Mouse (Mus musculus): ENCODE measurements around the gene Ugt1a8. TPM values are rescaled to one million over a fixed set of nuclear protein-coding genes. Genes with fewer than 3 reads are reported as not detected.

The Ugt1a8 gene
- polyA plus RNA-seq, 1 experiment from 2014 or later, result not detected

DNA sequence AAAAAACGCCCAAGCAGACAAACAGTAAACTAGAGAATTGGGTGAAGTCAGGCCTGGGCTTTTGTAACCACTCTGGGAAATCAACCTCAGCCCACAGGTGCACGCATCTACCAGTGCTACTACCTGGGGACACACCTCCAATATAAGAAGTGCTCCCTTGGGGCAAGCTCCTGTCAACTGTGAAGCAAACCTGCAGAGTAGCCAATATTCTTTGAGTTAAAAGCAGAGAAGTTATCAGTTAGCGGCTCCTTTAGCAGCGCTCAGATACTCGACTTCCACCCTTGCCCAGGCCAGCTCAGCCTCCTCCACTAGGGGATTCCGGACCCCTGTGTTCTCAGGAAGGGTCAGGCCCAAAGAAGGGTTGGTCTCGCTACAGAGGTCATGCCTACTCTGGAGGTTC lies 174.1 kb downstream of the Ugt1a8 start:
- no peak overlapping the region for H3K27ac ChIP-seq (replicated peaks)
- no peak overlapping the region for H3K9ac ChIP-seq (replicated peaks)
- H3K27me3 ChIP-seq, result no peaks in the 10 kb centered on the region
- H3K4me3 ChIP-seq, result no peak overlapping the region
- peaks cover 71% of the 10 kb centered on the region for H3K36me3 ChIP-seq
- no peaks in the 10 kb centered on the region for H3K4me1 ChIP-seq
- no peak for ATAC-seq (ENCODE audit: low FRiP score, low read depth)
- peaks cover 28% of the 10 kb centered on the region for H3K9me3 ChIP-seq
- 87% methylated on average over 7 of the region's 7 CpGs for WGBS
- no peak overlapping the region for H3K4me2 ChIP-seq (replicated peaks)

DNA sequence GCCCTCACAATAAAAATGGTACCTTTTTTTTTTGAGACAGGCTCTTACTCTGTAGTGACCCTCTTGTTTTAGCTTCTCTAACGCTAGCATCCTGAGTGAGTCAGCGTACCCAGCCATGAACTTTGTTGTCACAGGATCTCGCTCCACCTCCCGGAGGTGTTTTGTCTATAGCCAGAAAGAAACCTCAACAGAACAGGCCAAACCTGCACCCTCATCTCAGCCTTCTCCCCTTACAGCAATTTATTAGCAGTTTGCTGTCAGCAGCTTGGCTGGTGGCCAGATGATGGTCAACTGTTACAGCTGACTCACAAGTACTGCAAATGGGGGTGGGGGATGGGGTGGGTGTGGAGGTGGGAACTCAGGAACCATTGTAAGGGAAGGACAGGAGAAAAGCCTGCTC lies 174.6 kb downstream of the Ugt1a8 start:
- Histone ChIP-seq H3K27ac (replicated peaks) (no peak overlapping the region), H3K4me2 (replicated peaks) (no peak overlapping the region), H3K9ac (replicated peaks) (no peak overlapping the region), H3K36me3 (peaks cover 77% of the 10 kb centered on the region), H3K9me3 (peaks cover 23% of the 10 kb centered on the region), H3K4me3 (no peak overlapping the region), H3K4me1 (no peaks in the 10 kb centered on the region), H3K27me3 (no peaks in the 10 kb centered on the region)
- WGBS, result 87% methylated on average over 4 of the region's 4 CpGs
- no peak for ATAC-seq (ENCODE audit: low FRiP score, low read depth)

DNA sequence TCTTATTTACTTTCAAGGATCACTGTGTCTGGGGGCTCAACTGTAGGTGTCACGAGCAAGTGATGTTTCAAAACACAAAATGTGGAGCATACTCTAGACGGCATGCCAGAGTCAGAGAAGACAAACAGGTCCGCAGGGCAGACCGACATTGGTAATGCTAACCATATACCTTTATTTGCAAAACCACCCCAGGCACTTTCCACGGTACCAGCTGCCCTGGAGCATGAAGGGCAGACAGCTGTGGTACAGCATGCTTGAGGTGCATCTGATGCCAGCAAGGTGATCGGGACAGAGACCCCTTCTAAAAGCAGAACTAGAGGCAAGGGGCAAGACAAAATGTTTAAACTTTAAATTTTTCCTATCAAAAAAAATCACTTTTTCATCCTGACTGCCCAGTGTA lies 175.3 kb downstream of the Ugt1a8 start:
- no peaks in the 10 kb centered on the region for H3K27me3 ChIP-seq
- no peaks in the 10 kb centered on the region for H3K4me1 ChIP-seq
- ATAC-seq (ENCODE audit: low FRiP score, low read depth), result no peak
- no peak overlapping the region for H3K4me2 ChIP-seq (replicated peaks)
- no peak overlapping the region for H3K4me3 ChIP-seq
- no peak overlapping the region for H3K9ac ChIP-seq (replicated peaks)
- peaks cover 84% of the 10 kb centered on the region for H3K36me3 ChIP-seq
- 78% methylated on average over 6 of the region's 6 CpGs for WGBS
- H3K27ac ChIP-seq (replicated peaks), result no peak overlapping the region
- peaks cover 16% of the 10 kb centered on the region for H3K9me3 ChIP-seq

DNA sequence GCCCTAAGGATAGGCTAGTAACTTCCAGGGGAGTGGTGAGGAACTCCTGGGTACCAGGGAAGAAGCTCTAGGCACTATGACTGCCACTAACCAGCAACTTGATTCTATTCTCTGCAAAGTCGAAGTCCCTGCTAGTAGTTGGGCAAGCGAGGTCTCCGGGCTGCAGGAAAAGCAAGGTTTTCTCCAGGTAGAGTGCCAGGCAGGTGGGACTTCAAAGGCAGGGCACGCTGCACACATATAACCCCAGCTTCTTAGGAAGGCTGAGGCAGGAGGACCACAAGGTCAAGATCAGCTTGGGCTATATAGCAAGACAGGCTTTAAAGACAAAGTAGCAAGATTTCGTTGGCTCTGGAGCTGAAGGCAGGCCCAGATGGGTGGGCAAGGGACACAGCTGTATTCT lies 176.2 kb downstream of the Ugt1a8 start:
- H3K4me2 ChIP-seq (replicated peaks), result no peak overlapping the region
- 0 out of 2 replicates have a peak, but pooled peaks cover 10% of the 10 kb centered on the region for H3K9me3 ChIP-seq
- 91% methylated on average over 5 of the region's 5 CpGs for WGBS
- no peaks in the 10 kb centered on the region for H3K27me3 ChIP-seq
- H3K36me3 ChIP-seq, result peaks cover 92% of the 10 kb centered on the region
- no peak for ATAC-seq (ENCODE audit: low FRiP score, low read depth)
- H3K4me3 ChIP-seq, result no peak overlapping the region
- no peak overlapping the region for H3K27ac ChIP-seq (replicated peaks)
- no peaks in the 10 kb centered on the region for H3K4me1 ChIP-seq
- H3K9ac ChIP-seq (replicated peaks), result no peak overlapping the region

DNA sequence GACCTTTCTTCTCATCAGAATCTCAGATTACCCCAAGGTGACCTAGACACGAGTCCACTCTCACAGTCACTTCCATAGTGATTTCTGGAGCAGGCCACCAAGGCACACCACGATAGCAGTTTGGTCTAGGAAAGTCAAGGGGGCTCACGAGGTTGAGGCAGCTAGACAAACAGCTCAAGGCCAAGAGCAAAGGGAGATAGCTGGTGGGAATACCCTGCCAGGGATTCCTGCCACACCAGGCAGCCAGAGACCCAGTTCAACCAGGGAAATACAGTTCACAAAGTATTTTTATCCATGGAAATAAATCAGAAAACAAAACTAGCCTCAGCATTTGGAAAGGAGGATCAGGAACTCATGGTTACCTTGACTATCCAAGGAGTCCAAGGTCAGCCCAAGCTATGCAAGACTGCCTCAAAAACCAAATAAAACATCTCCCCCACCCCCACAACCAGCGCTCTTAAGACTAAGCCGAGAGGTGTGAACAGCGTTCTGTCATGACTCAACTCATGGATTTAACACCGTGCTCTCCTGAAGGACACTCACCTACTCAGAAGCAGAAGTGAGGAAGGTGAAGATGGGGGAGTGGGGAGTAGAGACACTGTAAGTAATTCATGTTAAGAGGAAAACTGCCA lies 176.7 kb downstream of the Ugt1a8 start:
- 0 out of 2 replicates have a peak, but pooled peaks cover 7% of the 10 kb centered on the region for H3K9me3 ChIP-seq
- no peaks in the 10 kb centered on the region for H3K4me1 ChIP-seq
- no peak overlapping the region for H3K4me2 ChIP-seq (replicated peaks)
- H3K27ac ChIP-seq (replicated peaks), result no peak overlapping the region
- WGBS, result 90% methylated on average over 7 of the region's 7 CpGs
- H3K27me3 ChIP-seq, result no peaks in the 10 kb centered on the region
- ATAC-seq (ENCODE audit: low FRiP score, low read depth), result no peak
- H3K4me3 ChIP-seq, result no peak overlapping the region
- peaks cover 98% of the 10 kb centered on the region for H3K36me3 ChIP-seq
- H3K9ac ChIP-seq (replicated peaks), result no peak overlapping the region

DNA sequence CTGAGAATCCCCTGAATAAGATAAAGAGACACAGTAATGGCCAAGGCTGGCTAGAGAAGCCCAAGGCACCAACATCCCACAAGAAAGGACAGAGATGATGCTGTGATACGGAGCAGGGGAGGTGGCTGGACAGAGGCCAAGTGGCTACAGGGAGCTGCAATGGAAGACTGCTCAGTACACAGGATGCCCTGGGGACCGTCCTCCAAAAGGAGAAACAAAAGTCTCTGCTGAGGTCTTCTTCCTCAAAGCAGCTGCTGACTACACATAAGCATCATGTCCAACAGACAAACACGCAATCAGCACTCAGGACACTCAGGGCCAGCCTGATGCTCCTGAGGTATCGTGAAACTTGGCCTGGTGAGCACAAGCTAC lies 177.2 kb downstream of the Ugt1a8 start:
- no peak overlapping the region for H3K27ac ChIP-seq (replicated peaks)
- peaks cover 98% of the 10 kb centered on the region for H3K36me3 ChIP-seq
- no peak overlapping the region for H3K4me3 ChIP-seq
- H3K9ac ChIP-seq (replicated peaks), result no peak overlapping the region
- 80% methylated on average over 4 of the region's 4 CpGs for WGBS
- 0 out of 2 replicates have a peak, but pooled peaks cover 3% of the 10 kb centered on the region for H3K9me3 ChIP-seq
- no peak for ATAC-seq (ENCODE audit: low FRiP score, low read depth)
- no peaks in the 10 kb centered on the region for H3K27me3 ChIP-seq
- H3K4me2 ChIP-seq (replicated peaks), result no peak overlapping the region
- no peaks in the 10 kb centered on the region for H3K4me1 ChIP-seq

DNA sequence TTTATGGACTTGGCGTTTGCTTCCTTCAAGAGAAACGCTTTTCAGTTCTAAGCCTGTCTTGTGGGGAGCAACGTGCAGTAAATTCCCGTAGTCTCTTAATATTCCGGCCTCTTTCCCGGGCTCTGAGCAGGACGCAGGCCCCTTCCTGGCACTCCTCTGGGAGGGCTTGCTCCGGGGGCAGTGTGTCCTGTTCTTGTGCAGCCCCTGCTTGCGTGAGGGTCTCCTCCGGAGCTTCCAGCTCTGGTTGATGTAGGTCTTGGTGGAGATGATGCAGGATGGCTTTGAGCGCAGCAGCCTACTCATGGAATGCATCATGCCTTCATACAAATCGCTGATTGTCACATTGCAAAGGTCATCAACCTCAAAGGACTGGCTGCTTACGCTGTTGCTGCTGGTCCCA lies 178.5 kb downstream of the Ugt1a8 start:
- peaks cover 88% of the 10 kb centered on the region for H3K36me3 ChIP-seq
- no peak for ATAC-seq (ENCODE audit: low FRiP score, low read depth)
- no peaks in the 10 kb centered on the region for H3K27me3 ChIP-seq
- no peak overlapping the region for H3K27ac ChIP-seq (replicated peaks)
- H3K4me3 ChIP-seq, result no peak overlapping the region
- WGBS, result 89% methylated on average over 13 of the region's 13 CpGs
- H3K9ac ChIP-seq (replicated peaks), result no peak overlapping the region
- no peaks in the 10 kb centered on the region for H3K4me1 ChIP-seq
- no peaks in the 10 kb centered on the region for H3K9me3 ChIP-seq
- H3K4me2 ChIP-seq (replicated peaks), result no peak overlapping the region

DNA sequence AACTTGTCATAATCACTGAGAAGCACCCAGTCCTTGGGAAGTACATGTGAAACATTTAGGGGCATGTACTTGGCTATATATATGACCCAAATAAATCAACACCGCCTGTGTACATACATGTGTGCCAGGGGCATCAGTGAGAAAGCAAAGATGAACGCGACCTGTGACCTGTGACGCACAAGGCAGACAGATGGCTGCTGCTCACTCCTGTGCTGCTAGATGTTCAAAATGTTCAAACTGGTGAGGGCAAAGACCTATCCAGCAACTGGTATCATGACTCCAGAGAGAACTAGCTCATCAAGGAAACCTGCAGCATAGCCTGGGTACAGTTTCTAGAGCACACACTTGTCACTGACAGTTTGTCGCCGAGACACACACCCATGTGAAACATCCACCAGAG lies 179.9 kb downstream of the Ugt1a8 start:
- 95% methylated on average over 6 of the region's 6 CpGs for WGBS
- H3K9me3 ChIP-seq, result no peaks in the 10 kb centered on the region
- H3K27ac ChIP-seq (replicated peaks), result no peak overlapping the region
- no peaks in the 10 kb centered on the region for H3K4me1 ChIP-seq
- H3K4me3 ChIP-seq, result no peak overlapping the region
- no peak for ATAC-seq (ENCODE audit: low FRiP score, low read depth)
- no peak overlapping the region for H3K4me2 ChIP-seq (replicated peaks)
- no peaks in the 10 kb centered on the region for H3K27me3 ChIP-seq
- peaks cover 89% of the 10 kb centered on the region for H3K36me3 ChIP-seq
- H3K9ac ChIP-seq (replicated peaks), result no peak overlapping the region

DNA sequence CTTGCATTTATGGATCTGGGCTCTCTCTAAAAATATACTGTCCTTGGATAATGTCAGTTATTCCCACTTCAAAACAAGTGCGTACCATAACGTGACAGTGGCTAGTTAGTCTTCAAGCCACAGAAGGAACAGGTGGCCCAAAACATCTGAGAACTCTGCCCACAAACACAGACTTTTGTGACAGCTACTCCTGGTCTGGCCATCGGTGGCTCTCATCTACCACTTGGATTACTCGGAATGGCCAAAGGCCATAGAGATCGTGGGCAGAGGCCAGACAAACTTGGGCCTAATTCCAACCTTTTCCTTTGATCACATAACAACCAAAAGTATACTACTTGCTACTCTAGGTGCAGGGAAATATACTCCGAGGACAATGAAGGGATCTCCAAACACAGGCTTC lies 180.5 kb downstream of the Ugt1a8 start:
- H3K4me3 ChIP-seq, result no peak overlapping the region
- no peak for ATAC-seq (ENCODE audit: low FRiP score, low read depth)
- H3K36me3 ChIP-seq, result peaks cover 89% of the 10 kb centered on the region
- no peaks in the 10 kb centered on the region for H3K27me3 ChIP-seq
- H3K27ac ChIP-seq (replicated peaks), result no peak overlapping the region
- no peak overlapping the region for H3K9ac ChIP-seq (replicated peaks)
- H3K9me3 ChIP-seq, result no peaks in the 10 kb centered on the region
- no peaks in the 10 kb centered on the region for H3K4me1 ChIP-seq
- WGBS, result 85% methylated on average over 6 of the region's 6 CpGs
- no peak overlapping the region for H3K4me2 ChIP-seq (replicated peaks)

Other genes with a start within 250 kb of the Ugt1a8 start
- gene Dgkd, start 234.5 kb upstream of the Ugt1a8 start, polyA plus RNA-seq (2016; fragmentation: Nextera tagmentation; extraction: Ambion mirVana), result 39.2 and 41.7 TPM in 2 replicates
- 35.5 and 36.8 TPM in 2 replicates for gene Usp40, start 79.3 kb upstream of the Ugt1a8 start, polyA plus RNA-seq (2016; fragmentation: Nextera tagmentation; extraction: Ambion mirVana)
- gene Ugt1a10, start 32.4 kb upstream of the Ugt1a8 start, polyA plus RNA-seq (2016; fragmentation: Nextera tagmentation; extraction: Ambion mirVana), result not detected in 2 replicates
- gene Ugt1a9, start 17.0 kb upstream of the Ugt1a8 start, polyA plus RNA-seq (2016; fragmentation: Nextera tagmentation; extraction: Ambion mirVana), result not detected in 2 replicates
- 0.90 and 1.2 TPM in 2 replicates for gene Ugt1a7c, start 7.2 kb downstream of the Ugt1a8 start, polyA plus RNA-seq (2016; fragmentation: Nextera tagmentation; extraction: Ambion mirVana)
- not detected in 2 replicates for gene Ugt1a6b, start 15.4 kb downstream of the Ugt1a8 start, polyA plus RNA-seq (2016; fragmentation: Nextera tagmentation; extraction: Ambion mirVana)
- gene Ugt1a6a, start 47.0 kb downstream of the Ugt1a8 start, polyA plus RNA-seq (2016; fragmentation: Nextera tagmentation; extraction: Ambion mirVana), result 0.58 and 0.61 TPM in 2 replicates
- gene Ugt1a5, start 78.2 kb downstream of the Ugt1a8 start, polyA plus RNA-seq (2016; fragmentation: Nextera tagmentation; extraction: Ambion mirVana), result not detected in 2 replicates
- 0.14 TPM in 1 of 2 replicates, not detected in the other for gene Ugt1a2, start 112.8 kb downstream of the Ugt1a8 start, polyA plus RNA-seq (2016; fragmentation: Nextera tagmentation; extraction: Ambion mirVana)
- 12.3 and 12.7 TPM in 2 replicates for gene Dnajb3, start 118.0 kb downstream of the Ugt1a8 start, polyA plus RNA-seq (2016; fragmentation: Nextera tagmentation; extraction: Ambion mirVana)
- not detected in 2 replicates for gene Ugt1a1, start 124.1 kb downstream of the Ugt1a8 start, polyA plus RNA-seq (2016; fragmentation: Nextera tagmentation; extraction: Ambion mirVana)
- gene Mroh2a, start 139.2 kb downstream of the Ugt1a8 start, polyA plus RNA-seq (2016; fragmentation: Nextera tagmentation; extraction: Ambion mirVana), result 1.1 and 1.6 TPM in 2 replicates
- 189 and 190 TPM in 2 replicates for gene Hjurp, start 189.8 kb downstream of the Ugt1a8 start, polyA plus RNA-seq (2016; fragmentation: Nextera tagmentation; extraction: Ambion mirVana)
- gene Trpm8, start 189.8 kb downstream of the Ugt1a8 start, polyA plus RNA-seq (2016; fragmentation: Nextera tagmentation; extraction: Ambion mirVana), result not detected in 2 replicates